27 mouse cellular contexts compared by ENCODE assay signal in the genomic region with DNA sequence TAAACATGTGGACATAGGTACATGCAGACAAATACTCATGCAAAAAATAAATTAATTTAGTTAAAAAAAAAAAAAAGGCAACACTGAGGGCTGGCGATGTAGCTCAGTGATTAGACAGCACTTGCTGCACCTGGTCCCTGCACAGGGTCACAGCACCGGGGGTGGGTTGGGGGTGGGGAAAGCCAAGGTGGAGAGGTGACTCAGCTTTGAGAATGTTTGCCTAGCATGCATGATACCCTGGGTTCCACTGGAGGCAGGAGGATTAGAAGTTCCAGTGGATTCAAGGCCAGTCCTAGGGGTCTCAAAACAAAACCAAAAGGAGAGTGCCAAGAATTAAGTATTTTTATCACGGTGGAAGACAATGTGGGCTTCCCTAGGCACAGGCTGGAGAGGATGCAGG. TPM values are rescaled to one million over a fixed set of nuclear protein-coding genes. Genes with fewer than 3 reads are reported as not detected.
DNase-seq lines count a peak whose midpoint lies in the region; ATAC-seq and TF ChIP-seq lines count a peak whose summit lies in the region.
"Had no signal": no experiment of that assay in that cellular context is flagged by ENCODE, and none has a peak within 500 bp of the region (broad histone marks: within the 10 kb centered on the region; RNA-seq: fewer than 3 reads in every experiment).

No protein-coding gene starts in this region.

- H3K9ac ChIP-seq in ES-Bruce4 (ENCODE audit: low read depth, poor library complexity, severe bottlenecking) (peak overlapping the region; percentile 56), ES-E14 (ENCODE audit: insufficient read depth, low read depth, low read length, poor library complexity, severe bottlenecking) (no peak overlapping the region)
- H3K9ac ChIP-seq in midbrain, embryonic 16.5 days (ENCODE audit: low read depth, low read length) = no peak overlapping the region
- H3K9ac ChIP-seq: embryonic facial prominence, embryonic 13.5 days; embryonic facial prominence, embryonic 15.5 days; forebrain, embryonic 12.5 days had no signal

- no peaks in the 10 kb centered on the region for H3K27me3 ChIP-seq in ES-Bruce4 (ENCODE audit: control insufficient read depth, insufficient read depth, low read length, poor library complexity, severe bottlenecking)
- no peaks in the 10 kb centered on the region for H3K27me3 ChIP-seq in midbrain, embryonic 16.5 days (ENCODE audit: control insufficient read depth, insufficient read depth, low read depth, low read length)
- H3K27me3 ChIP-seq: embryonic facial prominence, embryonic 13.5 days; embryonic facial prominence, embryonic 15.5 days had no signal

- H3K27ac ChIP-seq in ES-Bruce4 (ENCODE audit: insufficient read depth, low read length) = peak overlapping the region; percentile 86
- peak overlapping the region; percentile 75 for H3K27ac ChIP-seq in ES-E14 (ENCODE audit: insufficient read depth, low read depth, low read length, poor library complexity, severe bottlenecking)
- no peak overlapping the region for H3K27ac ChIP-seq in midbrain, embryonic 16.5 days (ENCODE audit: low read length)
- H3K27ac ChIP-seq: embryonic facial prominence, embryonic 13.5 days; embryonic facial prominence, embryonic 15.5 days; forebrain, embryonic 10.5 days; forebrain, embryonic 12.5 days had no signal

- H3K9me3 ChIP-seq in ES-Bruce4 (replicated peaks; ENCODE audit: control insufficient read depth, insufficient read depth, low read length, poor library complexity, severe bottlenecking) = no peaks in the 10 kb centered on the region
- no peaks in the 10 kb centered on the region for H3K9me3 ChIP-seq in ES-E14 (ENCODE audit: control insufficient read depth, insufficient read depth, low read depth, low read length)
- H3K9me3 ChIP-seq in midbrain, embryonic 16.5 days (replicated peaks; ENCODE audit: control insufficient read depth, low read length, poor library complexity, severe bottlenecking) = no peaks in the 10 kb centered on the region
- H3K9me3 ChIP-seq: embryonic facial prominence, embryonic 13.5 days; embryonic facial prominence, embryonic 15.5 days; forebrain, embryonic 10.5 days; forebrain, embryonic 12.5 days had no signal

- H3K36me3 ChIP-seq in ES-Bruce4 (ENCODE audit: control insufficient read depth, insufficient read depth, low read length, poor library complexity, severe bottlenecking) = no peaks in the 10 kb centered on the region
- no peaks in the 10 kb centered on the region for H3K36me3 ChIP-seq in ES-E14 (ENCODE audit: control insufficient read depth, insufficient read depth, low read length, poor library complexity, severe bottlenecking)
- H3K36me3 ChIP-seq in midbrain, embryonic 16.5 days (ENCODE audit: control insufficient read depth, insufficient read depth, low read length) = no peaks in the 10 kb centered on the region
- H3K36me3 ChIP-seq: embryonic facial prominence, embryonic 13.5 days; embryonic facial prominence, embryonic 15.5 days; forebrain, embryonic 10.5 days; forebrain, embryonic 12.5 days had no signal

- H3K4me1 ChIP-seq in ES-Bruce4 (ENCODE audit: control insufficient read depth, insufficient read depth, low read length) (peaks cover 16% of the 10 kb centered on the region), ES-E14 (ENCODE audit: control insufficient read depth in 2 of 2, insufficient read depth in 2 of 2, low read length in 2 of 2, poor library complexity in 1 of 2) (peaks cover 12 to 15% of the 10 kb centered on the region in 2 experiments)
- H3K4me1 ChIP-seq in midbrain, embryonic 16.5 days (ENCODE audit: control insufficient read depth, insufficient read depth, low read length) = no peaks in the 10 kb centered on the region
- H3K4me1 ChIP-seq: embryonic facial prominence, embryonic 13.5 days; embryonic facial prominence, embryonic 15.5 days had no signal

- no peak for TF ChIP-seq CTCF in ES-Bruce4 (IDR thresholded peaks at IDR 0.05; ENCODE audit: low read depth, low read length)

- in situ Hi-C loops in ES-E14 (cut with MboI; ENCODE audit: low sequenced_read_pairs in 2 of 2, unreplicated experiment in 2 of 2) = no loop called here

- DNase-seq in ES-E14 (ENCODE audit: low read depth, low spot score) (no peak), ZHBTc4 (ENCODE audit: low read depth, low spot score) (peak; percentile 54)
- no peak for DNase-seq in frontal cortex, postnatal 25 days (ENCODE audit: low spot score in 2 of 2)
- no peak for DNase-seq in right cerebral cortex, adult 2 months (ENCODE audit: low spot score in 2 of 2)
- DNase-seq: adrenal gland, adult 8-10 months; adrenal gland, postnatal 14 days; adrenal gland, postnatal 36 days; cerebellum, adult 11 months; cerebellum, adult 18-20 months; cerebellum, adult 8-10 months; cerebellum, adult 9-11 months; cerebellum, postnatal 14 days; cerebellum, postnatal 36 days; embryo, embryonic 11 days had no signal

- no peak overlapping the region for H3K4me2 ChIP-seq in midbrain, embryonic 16.5 days (ENCODE audit: low read length)
- H3K4me2 ChIP-seq: embryonic facial prominence, embryonic 13.5 days; embryonic facial prominence, embryonic 15.5 days; forebrain, embryonic 12.5 days had no signal

- no peak for ATAC-seq in midbrain, embryonic 16.5 days
- ATAC-seq: forebrain, embryonic 14.5 days; forebrain, embryonic 16.5 days had no signal

- no peak overlapping the region for H3K4me3 ChIP-seq in ES-Bruce4 (ENCODE audit: low read depth, low read length)
- no peak overlapping the region; a peak in 1 of 4 replicates for H3K4me3 ChIP-seq in ES-E14 (ENCODE audit: insufficient read depth in 1 of 2, low read depth in 1 of 2, low read length in 2 of 2, poor library complexity in 1 of 2, severe bottlenecking in 1 of 2)
- no peak overlapping the region for H3K4me3 ChIP-seq in midbrain, embryonic 16.5 days (ENCODE audit: low read depth, low read length)
- H3K4me3 ChIP-seq: embryonic facial prominence, embryonic 13.5 days; embryonic facial prominence, embryonic 15.5 days; erythroblast, embryonic 14.5 days; forebrain, embryonic 10.5 days; forebrain, embryonic 12.5 days had no signal

- WGBS in midbrain, embryonic 16.5 days = 82% methylated on average over 3 of the region's 3 CpGs

- no peak for TF ChIP-seq POLR2A in ES-Bruce4 (IDR thresholded peaks at IDR 0.05; ENCODE audit: insufficient read depth, low read length)

- 0 out of 2 replicates have a peak, but pooled peaks have one; percentile 29 for TF ChIP-seq EP300 in ES-Bruce4 (IDR thresholded peaks at IDR 0.05; ENCODE audit: insufficient read depth, low read depth, low read length)

TF ChIP-seq in ES-E14, 5 proteins besides CTCF, POLR2A, EP300 and RAD21:
- peak; percentile 38; the same call in 1 of the 2 replicates for TF ChIP-seq MAFK (IDR thresholded peaks at IDR 0.05; ENCODE audit: insufficient read depth, low read depth, low read length)
- TF ChIP-seq HCFC1 (IDR thresholded peaks at IDR 0.05; ENCODE audit: borderline replicate concordance, insufficient read depth, low read length) = no peak
TF ChIP-seq in ES-E14: peak in this region for 1.

RNA-seq across cellular contexts. Expression of a gene that starts 7.7 kb away (rescaled TPM):
- 106 and 115 TPM in 2 replicates for polyA plus RNA-seq in ES-Bruce4 (2011; ENCODE audit: insufficient read depth, insufficient read length, low read depth, missing spikeins)
- total RNA-seq in ES-E14 (2012; rRNA removed) = 108 and 120 TPM in 2 replicates
- 4.8 and 4.9 TPM in 2 replicates for polyA plus RNA-seq in midbrain, embryonic 16.5 days (2015; fragmentation: Nextera tagmentation; extraction: Ambion mirVana)

RNA-seq across cellular contexts. Expression of a gene that starts 46.3 kb away (rescaled TPM):
- not detected in 2 replicates for polyA plus RNA-seq in ES-Bruce4 (2011; ENCODE audit: insufficient read depth, insufficient read length, low read depth, missing spikeins)
- total RNA-seq in ES-E14 (2012; rRNA removed) = 0.48 and 0.98 TPM in 2 replicates
- 0.41 and 0.48 TPM in 2 replicates for polyA plus RNA-seq in midbrain, embryonic 16.5 days (2015; fragmentation: Nextera tagmentation; extraction: Ambion mirVana)
- total RNA-seq: adrenal gland, adult 18-20 months; adrenal gland, adult 8-10 months; adrenal gland, postnatal 14 days; common myeloid progenitor, adult 5-6 weeks; MEL had no signal
- polyA plus RNA-seq: C2C12; erythroblast, embryonic 14.5 days had no signal

RNA-seq across cellular contexts. Expression of a gene that starts 52.3 kb away (rescaled TPM):
- 17.0 and 22.5 TPM in 2 replicates for polyA plus RNA-seq in ES-Bruce4 (2011; ENCODE audit: insufficient read depth, insufficient read length, low read depth, missing spikeins)
- total RNA-seq in ES-E14 (2012; rRNA removed) = 19.6 and 30.8 TPM in 2 replicates
- 36.2 and 36.5 TPM in 2 replicates for polyA plus RNA-seq in midbrain, embryonic 16.5 days (2015; fragmentation: Nextera tagmentation; extraction: Ambion mirVana)

RNA-seq across cellular contexts. Expression of a gene that starts 52.3 kb away (rescaled TPM):
- 238 and 257 TPM in 2 replicates for polyA plus RNA-seq in ES-Bruce4 (2011; ENCODE audit: insufficient read depth, insufficient read length, low read depth, missing spikeins)
- 151 and 184 TPM in 2 replicates for total RNA-seq in ES-E14 (2012; rRNA removed)
- 62.5 and 64.9 TPM in 2 replicates for polyA plus RNA-seq in midbrain, embryonic 16.5 days (2015; fragmentation: Nextera tagmentation; extraction: Ambion mirVana)

Comparison
In these comparisons a context has a peak if more than half of its experiments do, and no peak if none do; other contexts are left out.
1. RNA of a gene that starts 7.7 kb away (polyA plus RNA-seq): 106 to 115 TPM in ES-Bruce4; 4.8 to 4.9 TPM in midbrain, embryonic 16.5 days; every median in the first group is over 10 times any median in the second.